In genomic region chr4:53843553-53843952, GRCm38 (mm10) we compare ENCODE assay signal across 13 mouse cellular contexts. TPM values are rescaled to one million over a fixed set of nuclear protein-coding genes. Genes with fewer than 3 reads are reported as not detected.
DNase-seq lines count a peak whose midpoint lies in the region; ATAC-seq and TF ChIP-seq lines count a peak whose summit lies in the region.
"Had no signal": no experiment of that assay in that cellular context is flagged by ENCODE, and none has a peak within 500 bp of the region (broad histone marks: within the 10 kb centered on the region; RNA-seq: fewer than 3 reads in every experiment).

No protein-coding gene starts in this region.

- H3K27me3 ChIP-seq in intestine, embryonic 14.5 days (replicated peaks; ENCODE audit: control insufficient read depth, insufficient read depth, low read length): no peaks in the 10 kb centered on the region
- no peaks in the 10 kb centered on the region for H3K27me3 ChIP-seq in intestine, embryonic 16.5 days (replicated peaks; ENCODE audit: control insufficient read depth, insufficient read depth, low read length)
- no peaks in the 10 kb centered on the region for H3K27me3 ChIP-seq in midbrain, postnatal 0 days (ENCODE audit: insufficient read depth, low read length)
- no peaks in the 10 kb centered on the region for H3K27me3 ChIP-seq in midbrain, embryonic 10.5 days (ENCODE audit: low read depth, poor library complexity, severe bottlenecking)
- H3K27me3 ChIP-seq in hindbrain, embryonic 11.5 days (ENCODE audit: control insufficient read depth, insufficient read depth, low read length): no peaks in the 10 kb centered on the region
- H3K27me3 ChIP-seq: lung, embryonic 15.5 days; neural tube, embryonic 13.5 days had no signal

- WGBS in intestine, embryonic 14.5 days: 55% methylated on average over 8 of the region's 8 CpGs
- 54% methylated on average over 8 of the region's 8 CpGs for WGBS in intestine, embryonic 16.5 days
- 64% methylated on average over 8 of the region's 8 CpGs for WGBS in midbrain, postnatal 0 days
- 70% methylated on average over 8 of the region's 8 CpGs for WGBS in midbrain, embryonic 10.5 days
- 71% methylated on average over 8 of the region's 8 CpGs for WGBS in hindbrain, embryonic 11.5 days

- H3K4me3 ChIP-seq in intestine, embryonic 14.5 days (ENCODE audit: low read depth, low read length): no peak overlapping the region
- H3K4me3 ChIP-seq in intestine, embryonic 16.5 days (ENCODE audit: low read length): no peak overlapping the region
- H3K4me3 ChIP-seq in midbrain, postnatal 0 days (ENCODE audit: low read depth, low read length): no peak overlapping the region
- H3K4me3 ChIP-seq in midbrain, embryonic 10.5 days: no peak overlapping the region
- H3K4me3 ChIP-seq in layer of hippocampus, adult 2 months: no peak overlapping the region
- H3K4me3 ChIP-seq in hindbrain, embryonic 11.5 days (ENCODE audit: low read depth, low read length): no peak overlapping the region
- H3K4me3 ChIP-seq: lung, embryonic 15.5 days; neural tube, embryonic 13.5 days had no signal

- peak; percentile 42 for TF ChIP-seq CTCF in midbrain, postnatal 0 days (IDR thresholded peaks at IDR 0.05)
- peak; percentile 57 for TF ChIP-seq CTCF in layer of hippocampus, adult 2 months (conservative IDR thresholded peaks at IDR 0.05)

- no peak for ATAC-seq in intestine, embryonic 14.5 days (replicated peaks; ENCODE audit: low FRiP score, low TSS enrichment, low read depth)
- ATAC-seq in intestine, embryonic 16.5 days: no peak
- ATAC-seq in midbrain, postnatal 0 days (ENCODE audit: low FRiP score): no peak
- ATAC-seq in hindbrain, embryonic 11.5 days (ENCODE audit: low FRiP score): no peak
- no peak for ATAC-seq in activated CD4-positive, CD25-positive, alpha-beta regulatory T cell, adult 4 months

- DNase-seq in intestine, embryonic 14.5 days (ENCODE audit: low spot score): peak; percentile 48
- DNase-seq in midbrain, postnatal 0 days (ENCODE audit: low spot score): no peak
- DNase-seq in midbrain, embryonic 10.5 days (ENCODE audit: low spot score): no peak
- DNase-seq in layer of hippocampus, adult 2 months (ENCODE audit: low spot score in 2 of 2): peak; percentile 36 to 50
- peak; percentile 54 for DNase-seq in telencephalon, adult 2 months (ENCODE audit: low read depth, low spot score)
- no peak for DNase-seq in hindbrain, embryonic 11.5 days (ENCODE audit: low spot score)
- DNase-seq: adrenal gland, postnatal 14 days; cerebellum, postnatal 14 days had no signal

- H3K9me3 ChIP-seq in intestine, embryonic 14.5 days (ENCODE audit: control insufficient read depth, low read length): no peaks in the 10 kb centered on the region
- H3K9me3 ChIP-seq in intestine, embryonic 16.5 days (ENCODE audit: control insufficient read depth, low read length): no peaks in the 10 kb centered on the region
- no peaks in the 10 kb centered on the region for H3K9me3 ChIP-seq in midbrain, postnatal 0 days (ENCODE audit: low read length)
- H3K9me3 ChIP-seq in midbrain, embryonic 10.5 days (replicated peaks): no peaks in the 10 kb centered on the region
- no peaks in the 10 kb centered on the region for H3K9me3 ChIP-seq in hindbrain, embryonic 11.5 days (ENCODE audit: control insufficient read depth, low read length)
- H3K9me3 ChIP-seq: G1E; lung, embryonic 15.5 days; neural tube, embryonic 13.5 days had no signal

- no peaks in the 10 kb centered on the region for H3K4me1 ChIP-seq in intestine, embryonic 14.5 days (replicated peaks; ENCODE audit: control insufficient read depth, insufficient read depth, low read length)
- H3K4me1 ChIP-seq in intestine, embryonic 16.5 days (ENCODE audit: control insufficient read depth, insufficient read depth, low read length): no peaks in the 10 kb centered on the region
- H3K4me1 ChIP-seq in midbrain, postnatal 0 days (ENCODE audit: insufficient read depth, low read length): no peaks in the 10 kb centered on the region
- peaks cover 16% of the 10 kb centered on the region for H3K4me1 ChIP-seq in midbrain, embryonic 10.5 days
- no peaks in the 10 kb centered on the region for H3K4me1 ChIP-seq in hindbrain, embryonic 11.5 days (replicated peaks; ENCODE audit: control insufficient read depth, insufficient read depth, low read length)
- H3K4me1 ChIP-seq: lung, embryonic 15.5 days; neural tube, embryonic 13.5 days had no signal

- H3K9ac ChIP-seq in intestine, embryonic 14.5 days (ENCODE audit: low read length): no peak overlapping the region
- H3K9ac ChIP-seq in intestine, embryonic 16.5 days (ENCODE audit: low read depth, low read length): no peak overlapping the region
- no peak overlapping the region for H3K9ac ChIP-seq in midbrain, postnatal 0 days (replicated peaks; ENCODE audit: low read length, poor library complexity, severe bottlenecking)
- no peak overlapping the region for H3K9ac ChIP-seq in hindbrain, embryonic 11.5 days (ENCODE audit: low read depth, low read length)
- H3K9ac ChIP-seq: lung, embryonic 15.5 days; neural tube, embryonic 13.5 days had no signal

- no peak overlapping the region for H3K4me2 ChIP-seq in intestine, embryonic 14.5 days (ENCODE audit: low read length)
- no peak overlapping the region for H3K4me2 ChIP-seq in intestine, embryonic 16.5 days (ENCODE audit: low read depth, low read length)
- H3K4me2 ChIP-seq in midbrain, postnatal 0 days (ENCODE audit: low read depth, low read length, poor library complexity, severe bottlenecking): no peak overlapping the region
- H3K4me2 ChIP-seq in hindbrain, embryonic 11.5 days (replicated peaks; ENCODE audit: low read depth, low read length): no peak overlapping the region
- H3K4me2 ChIP-seq: lung, embryonic 15.5 days; neural tube, embryonic 13.5 days had no signal

- no peak overlapping the region for H3K27ac ChIP-seq in intestine, embryonic 14.5 days (ENCODE audit: low read depth)
- H3K27ac ChIP-seq in intestine, embryonic 16.5 days (ENCODE audit: low read length): no peak overlapping the region
- no peak overlapping the region for H3K27ac ChIP-seq in midbrain, postnatal 0 days (ENCODE audit: low read depth, low read length)
- no peak overlapping the region for H3K27ac ChIP-seq in midbrain, embryonic 10.5 days (replicated peaks)
- peak overlapping the region; percentile 61 for H3K27ac ChIP-seq in layer of hippocampus, adult 2 months
- no peak overlapping the region for H3K27ac ChIP-seq in hindbrain, embryonic 11.5 days (ENCODE audit: low read depth, low read length)
- H3K27ac ChIP-seq: lung, embryonic 15.5 days; neural tube, embryonic 13.5 days had no signal

- H3K36me3 ChIP-seq in intestine, embryonic 14.5 days (ENCODE audit: control insufficient read depth, insufficient read depth, low read length): no peaks in the 10 kb centered on the region
- H3K36me3 ChIP-seq in intestine, embryonic 16.5 days (ENCODE audit: control insufficient read depth, insufficient read depth, low read length): no peaks in the 10 kb centered on the region
- H3K36me3 ChIP-seq in midbrain, postnatal 0 days (ENCODE audit: insufficient read depth, low read length): no peaks in the 10 kb centered on the region
- peaks cover 27% of the 10 kb centered on the region for H3K36me3 ChIP-seq in midbrain, embryonic 10.5 days
- no peaks in the 10 kb centered on the region for H3K36me3 ChIP-seq in hindbrain, embryonic 11.5 days (ENCODE audit: control insufficient read depth, insufficient read depth, low read length)
- H3K36me3 ChIP-seq: lung, embryonic 15.5 days; neural tube, embryonic 13.5 days had no signal

RNA-seq across cellular contexts. Expression of gene Tmem38b, which starts 17.7 kb away (rescaled TPM):
- polyA plus RNA-seq in intestine, embryonic 14.5 days (2014; fragmentation: Nextera tagmentation; extraction: Ambion mirVana): 6.2 and 7.2 TPM in 2 replicates
- 7.3 and 7.8 TPM in 2 replicates for polyA plus RNA-seq in intestine, embryonic 16.5 days (2015; fragmentation: Nextera tagmentation; extraction: Ambion mirVana)
- 3.2 and 7.4 TPM in 2 replicates for total RNA-seq in midbrain, postnatal 0 days (2014; rRNA removed)
- polyA plus RNA-seq in midbrain, postnatal 0 days (2015; fragmentation: Nextera tagmentation; extraction: Ambion mirVana): 6.4 and 7.3 TPM in 2 replicates
- polyA plus RNA-seq in midbrain, embryonic 10.5 days (2016; fragmentation: Nextera tagmentation; extraction: Ambion mirVana): 9.7 and 9.8 TPM in 2 replicates
- total RNA-seq in layer of hippocampus, adult 2 months (2021): 10 to 100 TPM; 14.9 to 21.6 TPM
- 5.8 and 6.7 TPM in 2 replicates for polyA plus RNA-seq in hindbrain, embryonic 11.5 days (2014; fragmentation: Nextera tagmentation; extraction: Ambion mirVana)
- polyA plus RNA-seq in activated CD4-positive, CD25-positive, alpha-beta regulatory T cell, adult 4 months (2017; shearing (Covaris generic)): 10 to 100 TPM; 14.8 to 19.9 TPM

Comparison
In these comparisons a context has a peak if more than half of its experiments do, and no peak if none do; other contexts are left out.
1. DNase-seq: peak in intestine, embryonic 14.5 days (single experiment), layer of hippocampus, adult 2 months (2 of 2) and telencephalon, adult 2 months (single experiment); none in midbrain, postnatal 0 days (single experiment), midbrain, embryonic 10.5 days (single experiment) and hindbrain, embryonic 11.5 days (single experiment).